Mouse (Mus musculus) forebrain, embryonic 16.5 days (tissue): ENCODE results near the gene Syt2. TPM values are rescaled to one million over a fixed set of nuclear protein-coding genes. Genes with fewer than 3 reads are reported as not detected.

Experiments used
- ATAC-seq: fragments of 200-750 bp; cut with Nextera tagmentation; 2 replicates; pipeline ENCODE4 v1.8.0; 2017; ENCODE audit warnings: mild to moderate bottlenecking, moderate library complexity
- H3K27ac ChIP-seq: fragments of 300-500 bp; sonication (generic); 2 replicates; pipeline ENCODE4 v1.5.1; 2014; ENCODE audit warnings: low read length, control low read depth
- H3K27me3 ChIP-seq: fragments of 300-500 bp; sonication (generic); replicated peaks from 2 replicates; pipeline ENCODE4 v1.6.1; 2014; ENCODE audit warnings: low read length; ENCODE audit not compliant: control insufficient read depth, insufficient read depth
- H3K36me3 ChIP-seq: fragments of 300-500 bp; sonication (generic); 2 replicates; pipeline ENCODE4 v1.6.1; 2014; ENCODE audit not compliant: control insufficient read depth, insufficient read depth
- H3K4me1 ChIP-seq: fragments of 300-500 bp; sonication (generic); replicated peaks from 2 replicates; pipeline ENCODE4 v1.6.1; 2014; ENCODE audit warnings: low read length; ENCODE audit not compliant: control insufficient read depth, insufficient read depth
- H3K4me2 ChIP-seq: fragments of 300-500 bp; sonication (generic); 2 replicates; pipeline ENCODE4 v1.6.1; 2014; ENCODE audit warnings: mild to moderate bottlenecking, low read length, control low read depth
- H3K4me3 ChIP-seq: fragments of 300-500 bp; sonication (generic); replicated peaks from 2 replicates; pipeline ENCODE4 v1.5.1; 2014; ENCODE audit warnings: mild to moderate bottlenecking, low read length, control low read depth
- H3K9ac ChIP-seq: fragments of 300-500 bp; sonication (generic); replicated peaks from 2 replicates; pipeline ENCODE4 v1.6.1; 2014; ENCODE audit warnings: low read depth, low read length, control low read depth
- H3K9me3 ChIP-seq: fragments of 300-500 bp; sonication (generic); 2 replicates; pipeline ENCODE4 v1.6.1; 2016; ENCODE audit warnings: low read length; ENCODE audit not compliant: control insufficient read depth
- WGBS: fragments of 180-500 bp; shearing (Covaris S2); extraction: QIAGEN DNeasy Blood & Tissue Kit; methylation state at CpG from one replicate; pipeline ENCODE4 v1.1.7; 2014; 5-methylcytosine and 5-hydroxymethylcytosine counted together
- polyA plus RNA-seq: library from polyadenylated mRNA; unstranded; fragments of >200 nt; fragmentation: Nextera tagmentation; extraction: Ambion mirVana; gene quantifications from 2 replicates; pipeline ENCODE4 v1.2.1, GENCODE M21; 2015

Syt2 gene
- polyA plus RNA-seq, 1 experiment from 2014 or later, result 1.1 TPM

- Histone ChIP-seq H3K4me3 (no peak overlapping the region), H3K36me3 (no peaks in the 10 kb centered on the region), H3K9me3 (no peaks in the 10 kb centered on the region), H3K4me2 (no peak overlapping the region), H3K9ac (no peak overlapping the region), H3K27ac (no peak overlapping the region), H3K27me3 (peaks cover 9% of the 10 kb centered on the region; the same call in 1 of the 2 replicates), H3K4me1 (peaks cover 14% of the 10 kb centered on the region)
- 70% methylated on average over 3 of the region's 3 CpGs for WGBS
- ATAC-seq, result no peak
Measured at GRCm38 (mm10) chr1:134707516-134707915, 61.0 kb downstream of the Syt2 start.

- H3K27ac ChIP-seq, result no peak overlapping the region
- no peak; the same call in 1 of the 2 replicates for ATAC-seq
- peaks cover 9% of the 10 kb centered on the region; the same call in 1 of the 2 replicates for H3K27me3 ChIP-seq
- WGBS, result 8% methylated on average over 8 of the region's 8 CpGs
- H3K4me1 ChIP-seq, result peaks cover 14% of the 10 kb centered on the region
- H3K9me3 ChIP-seq, result no peaks in the 10 kb centered on the region
- H3K4me2 ChIP-seq, result peak overlapping the region; percentile 92
- no peaks in the 10 kb centered on the region for H3K36me3 ChIP-seq
- peak overlapping the region; percentile 60; the same call in 1 of the 2 replicates for H3K9ac ChIP-seq
- H3K4me3 ChIP-seq, result peak overlapping the region; percentile 55
Measured at GRCm38 (mm10) chr1:134708274-134708673, 61.8 kb downstream of the Syt2 start.

- H3K4me1 ChIP-seq, result peaks cover 14% of the 10 kb centered on the region
- H3K27ac ChIP-seq, result no peak overlapping the region
- H3K27me3 ChIP-seq, result peaks cover 9% of the 10 kb centered on the region; the same call in 1 of the 2 replicates
- no peaks in the 10 kb centered on the region for H3K36me3 ChIP-seq
- H3K9me3 ChIP-seq, result no peaks in the 10 kb centered on the region
- H3K9ac ChIP-seq, result peak overlapping the region; percentile 60
- peak; percentile 67 for ATAC-seq
- under 1% methylated on average over 46 of the region's 46 CpGs for WGBS
- H3K4me2 ChIP-seq, result peak overlapping the region; percentile 92
- H3K4me3 ChIP-seq, result peak overlapping the region; percentile 55
Measured at GRCm38 (mm10) chr1:134708801-134709385, 62.4 kb downstream of the Syt2 start.

- Histone ChIP-seq H3K27ac (no peak overlapping the region), H3K4me2 (peak overlapping the region; percentile 92), H3K27me3 (peaks cover 9% of the 10 kb centered on the region; the same call in 1 of the 2 replicates), H3K9ac (peak overlapping the region; percentile 60), H3K4me3 (peak overlapping the region; percentile 55), H3K9me3 (no peaks in the 10 kb centered on the region), H3K4me1 (peaks cover 14% of the 10 kb centered on the region), H3K36me3 (no peaks in the 10 kb centered on the region)
- WGBS, result 8% methylated on average over 26 of the region's 26 CpGs
- ATAC-seq, result 0 out of 2 replicates have a peak, but pooled peaks have one; percentile 34
Measured at GRCm38 (mm10) chr1:134709411-134710306, 63.2 kb downstream of the Syt2 start.

GRCm38 (mm10) chr1:134711061-134711460, 64.6 kb downstream of the Syt2 start:
- Histone ChIP-seq H3K36me3 (no peaks in the 10 kb centered on the region), H3K27me3 (peaks cover 5% of the 10 kb centered on the region; the same call in 1 of the 2 replicates), H3K9ac (no peak overlapping the region), H3K4me2 (no peak overlapping the region), H3K9me3 (no peaks in the 10 kb centered on the region), H3K4me1 (peaks cover 14% of the 10 kb centered on the region), H3K4me3 (no peak overlapping the region), H3K27ac (no peak overlapping the region)
- WGBS, result 40% methylated on average over 7 of the region's 7 CpGs
- no peak for ATAC-seq

- H3K9me3 ChIP-seq, result no peaks in the 10 kb centered on the region
- 70% methylated on average over 5 of the region's 5 CpGs for WGBS
- H3K27me3 ChIP-seq, result peaks cover 4% of the 10 kb centered on the region; the same call in 1 of the 2 replicates
- H3K27ac ChIP-seq, result no peak overlapping the region
- H3K36me3 ChIP-seq, result no peaks in the 10 kb centered on the region
- no peak overlapping the region for H3K9ac ChIP-seq
- no peak overlapping the region for H3K4me2 ChIP-seq
- peaks cover 14% of the 10 kb centered on the region for H3K4me1 ChIP-seq
- no peak for ATAC-seq
- H3K4me3 ChIP-seq, result no peak overlapping the region
Measured at GRCm38 (mm10) chr1:134711653-134712052, 65.2 kb downstream of the Syt2 start.

- Histone ChIP-seq H3K9me3 (no peaks in the 10 kb centered on the region), H3K27ac (no peak overlapping the region), H3K4me1 (peaks cover 14% of the 10 kb centered on the region), H3K36me3 (no peaks in the 10 kb centered on the region), H3K4me2 (no peak overlapping the region), H3K27me3 (no peaks in the 10 kb centered on the region; the same call in 1 of the 2 replicates), H3K9ac (no peak overlapping the region), H3K4me3 (no peak overlapping the region)
- ATAC-seq, result no peak
- WGBS, result 81% methylated on average over 9 of the region's 9 CpGs
Measured at GRCm38 (mm10) chr1:134712781-134713299, 66.4 kb downstream of the Syt2 start.

- Histone ChIP-seq H3K9ac (no peak overlapping the region), H3K27ac (no peak overlapping the region), H3K4me2 (no peak overlapping the region), H3K27me3 (no peaks in the 10 kb centered on the region), H3K4me1 (peaks cover 12% of the 10 kb centered on the region), H3K9me3 (no peaks in the 10 kb centered on the region), H3K36me3 (no peaks in the 10 kb centered on the region), H3K4me3 (no peak overlapping the region)
- 8% methylated on average over 11 of the region's 11 CpGs for WGBS
- ATAC-seq, result no peak
Measured at GRCm38 (mm10) chr1:134713421-134713969, 67.0 kb downstream of the Syt2 start.

GRCm38 (mm10) chr1:134714166-134714565, 67.7 kb downstream of the Syt2 start:
- no peak overlapping the region for H3K4me3 ChIP-seq
- no peaks in the 10 kb centered on the region for H3K9me3 ChIP-seq
- no peak overlapping the region for H3K27ac ChIP-seq
- WGBS, result 51% methylated on average over 8 of the region's 8 CpGs
- H3K9ac ChIP-seq, result no peak overlapping the region
- no peaks in the 10 kb centered on the region for H3K36me3 ChIP-seq
- peaks cover 8% of the 10 kb centered on the region for H3K4me1 ChIP-seq
- no peak for ATAC-seq
- H3K4me2 ChIP-seq, result no peak overlapping the region
- no peaks in the 10 kb centered on the region for H3K27me3 ChIP-seq
